Mouse (Mus musculus) limb, embryonic 14.5 days (tissue): ENCODE measurements around the gene Hoxa5. TPM values are rescaled to one million over a fixed set of nuclear protein-coding genes. Genes with fewer than 3 reads are reported as not detected.

ENCODE experiments used
- ATAC-seq: fragments of 200-750 bp; cut with Nextera tagmentation; 2 replicates; pipeline ENCODE4 v1.8.0; 2017; ENCODE audit warnings: low read depth, moderate number of reproducible peaks, moderate TSS enrichment; ENCODE audit not compliant: low FRiP score
- DNase-seq: peaks from one replicate; pipeline ENCODE4 v3.0.0-alpha.2; 2015; ENCODE audit warnings: low spot score
- H3K27ac ChIP-seq: fragments of 300-500 bp; sonication (generic); replicated peaks from 2 replicates; pipeline ENCODE4 v1.5.1; 2014; ENCODE audit warnings: low read depth, mild to moderate bottlenecking, low read length, moderate library complexity, mixed read lengths
- H3K27me3 ChIP-seq: fragments of 300-500 bp; sonication (generic); 2 replicates; pipeline ENCODE4 v1.6.1; 2014; ENCODE audit warnings: low read length, mixed read lengths; ENCODE audit not compliant: control insufficient read depth, insufficient read depth
- H3K36me3 ChIP-seq: fragments of 300-500 bp; sonication (generic); 2 replicates; pipeline ENCODE4 v1.6.1; 2014; ENCODE audit warnings: mild to moderate bottlenecking, low read length, moderate library complexity, mixed read lengths; ENCODE audit not compliant: control insufficient read depth, insufficient read depth
- H3K4me1 ChIP-seq: fragments of 300-500 bp; sonication (generic); 2 replicates; pipeline ENCODE4 v1.6.1; 2014; ENCODE audit warnings: antibody characterized with exemption, low read length, mixed read lengths; ENCODE audit not compliant: control insufficient read depth, insufficient read depth
- H3K4me2 ChIP-seq: fragments of 300-500 bp; sonication (generic); replicated peaks from 2 replicates; pipeline ENCODE4 v1.6.1; 2014; ENCODE audit warnings: low read depth, mild to moderate bottlenecking, low read length, moderate library complexity; ENCODE audit not compliant: severe bottlenecking
- H3K4me3 ChIP-seq: fragments of 300-500 bp; sonication (generic); replicated peaks from 2 replicates; pipeline ENCODE4 v1.5.1; 2014; ENCODE audit warnings: low read length
- H3K9ac ChIP-seq: fragments of 300-500 bp; sonication (generic); 2 replicates; pipeline ENCODE4 v1.6.1; 2014; ENCODE audit warnings: mild to moderate bottlenecking, low read depth, low read length, moderate library complexity; ENCODE audit not compliant: severe bottlenecking
- H3K9me3 ChIP-seq: fragments of 300-500 bp; sonication (generic); 2 replicates; pipeline ENCODE4 v1.6.1; 2016; ENCODE audit warnings: low read length; ENCODE audit not compliant: control insufficient read depth
- POLR2A ChIP-seq: fragments of 200-500 bp; IDR thresholded peaks from 2 replicates; pipeline ENCODE4 v1.8.0; 2012; ENCODE audit warnings: inconsistent platforms, mild to moderate bottlenecking, moderate library complexity, borderline replicate concordance; ENCODE audit not compliant: insufficient read depth, insufficient read length; ENCODE audit errors: extremely low read depth
- WGBS: fragments of 180-500 bp; shearing (Covaris S2); extraction: QIAGEN DNeasy Blood & Tissue Kit; methylation state at CpG from one replicate; pipeline ENCODE4 v1.1.7; 2014; 5-methylcytosine and 5-hydroxymethylcytosine counted together
- polyA plus RNA-seq, 2 experiments: library from polyadenylated mRNA; depleted of rRNA in 1 of 2; stranded (reverse) in 1 of 2; unstranded in 1 of 2; fragments of >200 nt; fragmentation: Nextera tagmentation in 1 of 2; extraction: Ambion mirVana in 1 of 2; gene quantifications; 2 replicates each; pipeline versions ENCODE4 v1.2.1 to v1.2.3; 2012 to 2014

Hoxa5 gene
- polyA plus RNA-seq, 2 experiments = 3.4 to 11.0 TPM

DNA sequence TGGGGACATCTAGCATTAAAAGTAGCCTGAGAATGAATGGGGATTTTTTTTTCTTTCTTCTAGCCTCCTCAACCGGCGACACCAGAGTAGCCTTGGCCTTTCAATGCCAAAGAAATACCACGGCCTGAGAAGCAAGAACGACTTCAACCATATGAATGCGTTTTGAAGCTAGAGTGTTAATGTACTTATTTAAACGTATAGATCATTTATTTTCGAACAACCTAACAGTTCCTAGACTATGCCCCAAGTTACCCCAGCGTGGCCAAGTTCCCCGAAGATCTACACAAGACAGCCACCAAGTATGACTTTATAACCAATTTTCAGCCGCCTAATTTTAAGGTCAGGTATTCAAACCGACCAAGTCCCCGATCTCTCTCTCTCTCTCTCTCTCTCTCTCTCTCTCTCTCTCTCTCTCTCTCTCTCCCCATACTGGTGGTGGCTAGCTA, 16.5 kb upstream of the Hoxa5 start:
- ATAC-seq (no peak), DNase-seq (no peak)
- Histone ChIP-seq H3K9ac (peak overlapping the region; percentile 100), H3K9me3 (no peaks in the 10 kb centered on the region), H3K4me1 (peaks cover 34% of the 10 kb centered on the region), H3K27me3 (peaks cover 6% of the 10 kb centered on the region; the same call in 1 of the 2 replicates), H3K27ac (peak overlapping the region; percentile 95), H3K4me3 (peak overlapping the region; percentile 90), H3K36me3 (peaks cover 26% of the 10 kb centered on the region), H3K4me2 (peak overlapping the region; percentile 96)
- WGBS = 7% methylated on average over 12 of the region's 12 CpGs
- TF ChIP-seq POLR2A = no peak

- ATAC-seq = no peak
- Histone ChIP-seq H3K27ac (peak overlapping the region; percentile 95), H3K36me3 (peaks cover 20% of the 10 kb centered on the region), H3K9me3 (no peaks in the 10 kb centered on the region), H3K4me1 (peaks cover 39% of the 10 kb centered on the region), H3K4me2 (peak overlapping the region; percentile 96), H3K4me3 (peak overlapping the region; percentile 90), H3K9ac (peak overlapping the region; percentile 100), H3K27me3 (peaks cover 13% of the 10 kb centered on the region)
- 18% methylated on average over 32 of the region's 32 CpGs for WGBS
- TF ChIP-seq POLR2A = no peak
- peak; percentile 64 for DNase-seq
Measured at GRCm38 (mm10) chr6:52220003-52220864, 15.8 kb upstream of the Hoxa5 start.

GRCm38 (mm10) chr6:52219234-52219942, 15.0 kb upstream of the Hoxa5 start:
- no peak for ATAC-seq
- no peak for DNase-seq
- Histone ChIP-seq H3K36me3 (peaks cover 12% of the 10 kb centered on the region), H3K4me3 (peak overlapping the region; percentile 90; the same call in 1 of the 2 replicates), H3K9me3 (no peaks in the 10 kb centered on the region), H3K27ac (no peak overlapping the region), H3K4me1 (peaks cover 41% of the 10 kb centered on the region), H3K4me2 (peak overlapping the region; percentile 96), H3K9ac (0 out of 2 replicates have a peak overlapping the region, but pooled peaks have one; percentile 100), H3K27me3 (peaks cover 20% of the 10 kb centered on the region)
- 61% methylated on average over 9 of the region's 9 CpGs for WGBS
- no peak for TF ChIP-seq POLR2A

DNA sequence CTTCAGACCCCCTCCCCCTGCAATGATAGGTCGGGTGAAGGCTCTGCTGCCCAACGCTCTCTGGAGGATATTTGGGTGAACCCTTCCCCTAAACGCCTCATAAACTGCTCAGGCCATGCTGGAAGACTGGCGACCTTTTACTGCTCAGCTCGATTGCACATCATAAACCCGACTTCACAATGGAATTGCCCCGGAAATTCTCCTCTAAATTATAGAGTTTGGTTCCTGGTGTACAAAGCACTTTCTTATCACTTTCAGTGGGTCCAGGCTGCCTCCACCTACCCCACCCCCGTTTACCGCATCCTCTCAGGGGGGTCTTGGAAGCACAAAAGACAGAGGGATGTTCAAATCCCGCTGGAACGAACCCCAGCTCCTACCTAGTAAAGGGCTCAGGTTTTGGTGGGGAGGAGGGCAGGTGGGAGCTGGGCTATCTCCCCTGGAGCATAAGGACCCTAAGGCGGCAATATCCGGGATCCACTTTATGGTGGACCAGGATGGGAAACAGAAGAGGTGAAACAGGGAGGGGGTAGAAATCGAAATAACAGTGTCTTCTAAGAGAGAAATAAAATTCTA, 14.3 kb upstream of the Hoxa5 start:
- ATAC-seq = no peak
- TF ChIP-seq POLR2A = no peak
- Histone ChIP-seq H3K4me2 (peak overlapping the region; percentile 96; the same call in 1 of the 2 replicates), H3K27ac (no peak overlapping the region), H3K9me3 (no peaks in the 10 kb centered on the region), H3K36me3 (peaks cover 6% of the 10 kb centered on the region; the same call in 1 of the 2 replicates), H3K4me3 (peak overlapping the region; percentile 65), H3K9ac (peak overlapping the region; percentile 71; the same call in 1 of the 2 replicates), H3K27me3 (peaks cover 23% of the 10 kb centered on the region), H3K4me1 (peaks cover 43% of the 10 kb centered on the region)
- DNase-seq = no peak
- WGBS = 22% methylated on average over 14 of the region's 14 CpGs
